Mouse (Mus musculus): ENCODE results near the gene Ly6g5c.

The Ly6g5c gene

DNA sequence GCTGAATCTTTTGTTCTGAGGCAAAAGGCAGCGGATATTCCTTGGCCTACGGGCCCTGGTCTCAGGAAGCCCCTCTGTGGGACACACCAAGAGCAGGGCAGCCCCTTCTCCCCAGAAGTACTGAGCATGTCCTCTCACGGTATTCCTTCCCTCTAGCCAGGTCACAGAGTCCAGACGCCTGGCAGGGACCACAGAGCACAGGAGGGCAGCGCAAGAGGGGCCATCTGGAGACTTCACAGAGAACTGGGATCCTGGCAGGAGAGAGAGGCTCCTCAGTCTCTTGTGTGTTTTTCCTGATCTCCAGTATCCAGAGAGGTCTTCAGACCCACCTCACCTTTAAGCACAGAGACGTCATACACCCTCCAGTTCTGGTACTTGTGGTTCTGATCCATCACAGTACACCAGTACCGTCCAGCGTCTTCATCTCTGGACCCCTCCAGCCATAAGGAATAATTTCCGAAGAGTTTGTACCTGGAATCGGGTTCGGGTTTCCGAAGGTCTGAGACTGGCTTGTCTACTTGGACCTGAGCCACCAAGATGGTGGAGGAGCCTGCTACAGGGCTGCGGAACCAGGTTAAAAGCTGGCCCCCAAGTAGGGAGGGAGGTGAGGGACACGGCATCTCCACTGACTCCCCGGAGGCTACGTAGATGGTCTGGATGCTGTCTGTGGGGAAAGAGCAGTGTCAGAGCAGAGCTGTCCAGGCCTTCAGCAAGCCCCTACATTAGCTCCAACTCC lies 25.1 kb upstream of the Ly6g5c start:
- no peak for DNase-seq

DNA sequence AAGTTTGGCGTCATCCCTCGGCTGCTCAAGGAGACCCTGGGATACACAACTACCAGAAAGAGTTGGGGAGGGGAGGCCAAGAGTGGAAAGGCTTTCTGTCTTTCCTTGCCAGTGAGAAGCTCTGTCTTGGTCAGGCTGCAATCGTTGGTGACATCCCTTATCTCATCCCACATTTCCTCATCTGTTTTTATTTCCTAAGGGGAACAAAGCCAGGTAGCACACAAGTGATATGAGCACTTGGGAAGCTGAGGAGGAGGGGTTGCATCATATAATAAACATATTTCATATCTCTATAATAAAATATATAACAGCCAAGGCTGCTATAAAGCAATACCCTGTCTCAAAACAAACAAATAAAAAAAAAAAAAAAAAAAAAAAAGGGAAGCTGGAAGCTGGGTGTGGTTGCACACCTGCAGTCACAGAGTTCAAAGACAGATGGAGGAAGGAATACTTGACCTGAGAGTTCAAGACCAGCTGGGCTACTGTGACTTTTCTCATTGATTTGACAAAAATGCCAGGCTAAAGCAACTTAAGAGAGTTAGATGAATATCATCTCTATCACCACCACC lies 24.1 kb upstream of the Ly6g5c start:
- DNase-seq = no peak

DNA sequence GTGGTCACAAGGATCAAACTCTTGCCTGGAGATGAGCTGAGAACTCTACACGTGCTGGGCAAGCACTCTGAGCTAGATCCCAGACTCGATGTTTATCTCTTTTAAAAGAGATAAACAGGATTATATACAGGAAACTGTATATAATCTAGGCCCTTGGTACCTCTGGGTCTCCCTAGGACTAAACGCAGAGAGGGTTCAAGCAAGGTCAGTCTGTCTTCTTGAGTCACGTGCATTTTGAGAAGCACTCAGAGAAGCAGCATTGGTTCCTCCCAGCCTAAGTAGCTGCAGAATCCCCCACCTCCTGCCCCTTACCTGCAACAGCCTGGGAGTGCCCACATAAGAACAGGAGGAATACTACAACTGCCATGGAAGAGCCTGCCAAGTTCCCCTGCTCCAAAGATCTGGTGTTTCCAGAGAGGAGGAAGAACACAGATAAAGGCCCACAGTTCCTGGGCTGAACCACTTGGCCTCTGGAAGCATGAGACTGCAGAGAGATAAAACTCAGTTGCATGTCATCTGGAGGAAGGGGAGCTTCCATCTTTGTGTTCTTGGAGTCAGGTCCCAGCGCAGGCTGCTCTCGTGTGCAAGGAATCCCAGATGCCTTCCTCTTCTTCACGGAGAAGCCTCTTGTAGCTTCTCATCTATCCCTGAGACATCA lies 22.7 kb upstream of the Ly6g5c start, which contains the start of gene Ly6g6f:
TSS of gene Ly6g6f (minus strand) at position 403 of the 658 bp plus-strand sequence.
- DNase-seq = no peak

DNA sequence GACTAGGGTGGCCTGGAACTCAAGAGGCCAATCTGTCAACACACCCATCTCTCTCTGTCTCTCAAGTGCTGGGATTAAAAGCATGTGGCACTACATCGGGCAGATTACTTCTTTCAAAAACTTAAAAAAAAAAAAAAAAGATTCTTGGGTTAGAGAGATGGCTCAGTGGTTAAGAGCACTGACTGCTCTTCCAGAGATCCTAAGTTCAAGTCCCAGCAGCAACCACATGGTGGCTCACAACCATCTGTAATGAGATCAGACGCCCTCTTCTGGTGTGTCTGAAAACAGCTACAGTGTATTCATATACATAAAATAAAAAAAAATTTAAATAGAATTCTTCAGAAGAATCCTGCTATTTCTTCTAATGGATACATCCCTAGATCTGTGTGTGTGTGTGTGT lies 19.9 kb upstream of the Ly6g5c start:
- no peak for DNase-seq

DNA sequence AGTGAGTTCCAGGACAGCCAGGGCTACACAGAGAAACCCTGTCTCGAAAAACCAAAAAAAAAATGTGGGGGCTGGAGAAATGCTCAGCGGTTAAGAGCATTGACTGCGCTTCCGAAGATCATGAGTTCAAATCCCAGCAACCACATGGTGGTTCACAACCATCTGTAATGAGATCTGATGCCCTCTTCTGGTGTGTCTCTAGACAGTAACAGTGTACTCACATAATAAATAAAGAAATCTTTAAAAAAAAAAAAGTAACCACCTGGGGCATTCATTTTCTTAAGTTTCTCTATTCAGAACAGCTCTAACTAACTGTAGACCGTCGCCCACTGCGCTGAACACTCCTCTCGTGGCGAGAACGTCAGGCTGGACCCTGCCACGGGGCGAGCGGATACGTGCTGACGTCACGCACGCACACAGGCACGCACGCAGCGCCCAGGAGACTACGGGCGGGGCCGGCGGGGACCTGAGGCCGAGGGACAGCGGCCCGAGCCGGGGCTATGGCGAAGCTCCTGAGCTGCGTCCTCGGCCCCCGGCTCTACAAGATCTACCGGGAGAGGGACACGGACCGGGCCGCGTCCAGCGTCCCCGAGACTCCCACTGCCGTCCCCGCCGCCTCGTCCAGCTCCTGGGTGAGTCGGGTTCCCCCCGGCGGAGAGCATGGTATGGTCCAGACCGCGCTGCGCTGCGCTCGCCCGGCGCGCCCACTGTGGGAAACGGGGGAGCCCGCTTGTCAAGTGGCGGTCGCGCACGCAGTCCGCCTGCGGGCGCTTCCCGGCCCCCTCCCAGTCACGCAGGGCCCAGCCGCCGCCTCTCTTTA lies 19.0 kb upstream of the Ly6g5c start, which contains the start of gene Abhd16a:
TSS of gene Abhd16a (plus strand) at position 439 of the 820 bp plus-strand sequence.
- peak; percentile 97 for DNase-seq

DNA sequence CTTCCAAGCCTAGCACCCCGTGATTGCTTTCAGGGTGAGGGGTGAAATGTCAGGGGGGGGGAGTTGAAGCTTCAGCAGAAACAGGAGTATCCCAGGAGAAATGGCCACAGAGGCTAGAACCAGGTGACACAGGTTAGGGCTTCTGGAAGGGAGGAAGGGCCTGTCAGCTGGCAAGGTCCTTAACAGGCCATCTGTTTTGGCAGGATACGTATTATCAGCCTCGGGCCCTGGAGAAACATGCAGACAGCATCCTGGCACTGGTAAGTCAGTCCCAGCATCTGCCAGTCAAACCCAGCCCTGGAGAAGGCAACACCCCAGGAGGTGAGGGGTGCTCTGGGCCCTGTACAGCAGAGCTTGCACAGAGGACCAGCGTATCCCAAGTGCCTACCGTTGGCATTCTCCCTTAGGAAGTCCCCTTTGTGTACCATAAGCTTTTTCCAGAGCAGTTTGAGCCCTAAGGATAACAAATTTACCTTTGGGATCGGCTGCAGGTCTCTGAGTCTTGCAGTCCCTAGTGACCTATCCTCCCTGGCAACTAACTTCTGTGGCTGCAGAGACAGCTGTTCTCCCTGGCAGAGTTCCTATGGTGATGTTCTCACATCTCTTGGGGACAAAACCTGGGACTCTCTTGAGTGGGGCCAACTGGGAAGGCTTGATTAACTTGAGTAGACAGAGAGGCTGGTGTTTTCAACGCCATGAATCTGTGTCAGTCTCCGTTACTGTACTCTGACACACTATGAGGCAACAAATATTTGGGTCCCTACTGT lies 17.7 kb upstream of the Ly6g5c start:
- DNase-seq = peak; percentile 33

DNA sequence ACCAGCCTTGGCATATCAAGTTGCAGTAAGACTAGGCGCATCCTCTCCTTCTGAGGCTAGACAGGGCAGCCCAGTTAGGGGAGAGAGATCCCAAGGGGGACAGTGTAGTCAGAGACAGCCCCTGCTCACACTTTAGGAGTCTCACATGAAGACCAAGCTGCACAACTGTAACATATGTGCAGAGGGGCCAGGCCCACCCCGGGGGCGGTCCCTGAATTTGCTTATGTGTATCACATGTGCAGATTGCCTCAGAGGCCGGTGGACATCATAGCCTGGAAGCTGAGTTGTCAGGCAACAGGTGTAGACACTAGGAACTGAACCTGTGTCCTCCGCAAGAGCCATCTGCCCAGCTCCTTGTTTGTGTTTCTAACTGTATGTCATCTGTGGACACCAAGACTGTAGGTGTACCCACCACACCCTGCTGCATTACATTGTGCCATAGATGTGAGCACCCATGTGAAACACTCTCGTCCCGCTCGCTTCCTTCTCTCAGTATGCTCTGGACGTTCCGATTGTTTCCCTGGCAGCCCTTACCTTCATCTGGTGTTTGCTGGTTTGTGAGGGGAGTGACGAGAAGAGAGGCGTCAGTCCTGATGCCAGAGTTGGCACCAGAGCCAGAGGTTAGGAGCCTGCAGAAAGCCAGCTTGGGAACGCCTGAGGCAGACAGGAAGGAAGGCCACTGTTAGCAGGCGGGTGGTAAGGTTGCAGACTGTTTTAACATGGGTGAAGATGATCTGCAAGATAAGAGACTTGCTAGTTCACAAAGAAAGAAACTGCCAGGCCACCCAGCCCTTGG lies 15.5 kb upstream of the Ly6g5c start:
- DNase-seq = peak; percentile 57

DNA sequence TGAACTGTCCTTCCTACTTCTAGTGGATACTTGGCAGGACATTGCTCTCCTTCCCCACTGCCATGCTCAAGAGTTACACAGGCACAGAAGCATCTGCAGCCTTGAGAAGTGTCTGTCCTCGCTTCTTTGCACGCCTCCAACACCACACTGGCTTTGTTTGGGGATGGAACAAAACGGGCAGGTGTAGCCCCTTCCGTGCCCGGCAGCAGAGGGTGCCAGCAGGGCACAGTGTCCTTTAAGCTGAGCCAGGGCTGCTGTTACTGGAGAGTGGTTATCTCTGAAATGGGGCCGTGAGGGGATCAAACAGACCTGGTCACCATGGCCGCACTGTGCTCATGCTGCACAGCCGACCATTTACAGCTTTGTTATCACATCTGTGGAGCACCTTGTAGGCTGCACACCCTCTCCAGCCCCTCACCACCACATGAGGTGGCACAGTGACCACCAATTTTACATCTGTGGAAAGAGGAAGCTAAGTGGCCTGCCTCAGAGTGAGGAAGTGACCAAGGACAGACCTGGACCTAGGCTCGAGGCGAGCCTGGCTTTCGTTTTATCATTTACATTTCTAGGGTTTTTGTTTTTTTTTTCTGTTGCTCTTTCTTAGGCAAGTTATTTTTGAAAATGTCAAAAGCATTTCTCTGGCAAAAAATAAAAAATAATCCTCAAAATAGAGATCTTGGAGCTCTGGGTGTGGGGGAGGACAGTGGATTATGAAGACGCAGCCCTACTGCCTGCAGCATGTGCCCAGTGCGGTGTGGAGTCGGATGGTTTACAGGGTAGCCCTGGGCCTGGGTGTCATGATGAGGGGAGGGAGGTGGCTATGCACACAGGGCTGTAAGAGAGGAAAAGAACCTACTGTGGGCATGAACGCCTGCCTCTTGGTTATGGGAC lies 13.4 kb upstream of the Ly6g5c start:
- no peak for DNase-seq

DNA sequence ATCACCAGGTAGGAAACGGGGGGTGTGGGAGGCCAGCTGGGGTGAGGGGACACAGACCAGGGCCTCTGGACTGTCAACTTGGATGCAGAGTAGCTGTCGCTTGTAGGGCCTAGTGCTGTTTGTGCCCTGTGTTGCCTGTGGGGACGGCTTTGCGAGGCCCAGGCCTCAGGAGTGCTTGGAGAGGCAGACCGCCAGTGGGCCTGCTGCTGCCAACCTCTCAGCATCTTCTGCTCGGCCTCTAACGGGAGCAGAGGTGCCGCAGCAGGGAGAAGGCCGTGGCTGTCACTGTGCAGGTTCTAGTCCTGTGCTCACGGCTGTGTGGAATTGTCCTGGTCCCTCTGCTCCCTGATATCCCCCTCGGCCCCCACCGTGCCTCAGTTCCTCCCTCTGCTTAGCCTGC lies 11.5 kb upstream of the Ly6g5c start:
- no peak for DNase-seq

DNA sequence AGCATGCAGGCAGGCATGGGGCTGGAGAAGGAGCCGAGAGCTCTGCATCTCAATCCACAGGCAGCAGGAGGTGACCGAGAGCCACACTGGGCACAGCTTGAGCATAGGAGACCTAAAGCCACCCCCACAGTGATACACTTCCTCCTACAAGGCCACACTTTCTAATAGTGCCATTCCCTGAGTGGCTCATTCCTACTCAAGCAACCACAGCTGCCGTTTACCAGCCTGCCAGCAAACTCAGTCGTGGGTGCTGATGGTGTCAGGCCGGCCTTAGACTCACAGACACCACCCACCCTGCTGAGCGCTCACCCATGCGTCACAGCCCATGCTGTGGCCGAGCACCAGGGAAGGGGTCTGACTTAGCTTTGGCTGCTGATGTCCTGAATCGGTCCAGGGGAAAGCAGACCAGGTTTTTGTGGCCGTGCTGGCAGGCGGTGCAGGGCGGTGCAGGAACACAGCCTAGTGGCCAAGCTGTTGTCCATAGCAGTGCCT lies 10.9 kb upstream of the Ly6g5c start:
- peak; percentile 48 for DNase-seq

DNA sequence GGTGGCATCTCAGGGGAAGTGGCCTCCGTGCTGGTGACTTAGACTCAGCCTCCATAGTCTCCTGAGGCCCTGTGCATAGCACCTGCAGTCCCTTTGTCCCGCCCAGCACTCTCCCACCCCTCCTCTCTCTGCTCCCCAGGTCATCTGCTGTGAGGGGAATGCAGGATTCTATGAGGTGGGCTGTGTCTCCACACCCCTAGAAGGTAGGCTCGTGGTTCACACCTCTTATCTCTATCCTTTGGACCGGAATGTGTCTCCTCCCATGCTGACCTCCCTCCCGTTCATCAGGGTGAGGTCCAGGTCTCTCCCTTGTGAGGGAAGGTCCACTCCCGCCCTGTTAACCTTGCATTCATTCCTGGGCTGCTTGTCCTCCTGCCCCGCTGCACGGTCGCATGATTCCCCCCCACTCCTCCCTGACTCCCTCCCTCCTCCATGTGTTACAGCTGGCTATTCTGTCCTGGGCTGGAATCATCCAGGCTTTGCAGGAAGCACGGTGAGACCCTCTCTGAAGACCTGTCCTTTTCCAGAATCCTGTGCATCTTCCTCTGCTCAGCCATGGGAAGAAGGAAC lies 7.8 kb upstream of the Ly6g5c start:
- DNase-seq = no peak

DNA sequence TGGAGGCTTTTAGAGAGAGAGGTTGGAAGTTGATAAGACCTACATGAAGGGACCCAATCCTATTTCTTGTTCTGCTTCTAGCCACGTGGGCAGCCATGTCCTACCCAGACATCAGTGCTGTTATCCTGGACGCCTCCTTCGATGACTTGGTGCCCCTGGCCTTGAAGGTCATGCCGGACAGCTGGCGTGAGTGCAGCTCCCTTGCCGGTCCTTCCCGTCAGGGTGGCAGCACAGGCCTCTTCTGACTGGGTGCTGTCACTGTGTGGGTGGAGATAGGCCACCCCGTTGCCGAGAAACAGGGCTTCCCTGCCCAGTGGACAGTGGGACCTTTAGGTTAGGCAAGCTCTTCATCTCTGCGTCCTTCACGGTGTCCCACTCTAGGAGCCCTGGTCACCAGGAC lies 6.9 kb upstream of the Ly6g5c start:
- DNase-seq = no peak

DNA sequence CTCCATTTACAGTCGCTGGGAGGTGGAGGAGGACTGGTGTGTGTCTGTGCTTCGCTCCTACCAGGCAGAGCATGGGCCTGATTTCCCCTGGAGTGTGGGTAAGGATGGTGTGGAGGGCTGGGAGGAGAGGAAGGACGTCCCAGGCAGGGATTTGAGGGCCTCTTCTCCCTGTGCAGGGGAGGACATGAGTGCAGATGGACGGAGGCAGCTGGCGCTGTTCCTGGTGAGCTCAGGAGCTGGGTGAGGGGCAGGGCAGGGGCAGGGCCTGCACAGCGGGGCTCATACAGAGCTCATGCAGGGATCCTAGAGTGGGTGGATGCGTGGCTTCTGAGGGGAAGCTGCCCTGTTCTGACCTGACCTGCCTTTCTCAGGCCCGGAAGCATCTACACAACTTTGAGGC lies 5.8 kb upstream of the Ly6g5c start:
- DNase-seq = no peak

DNA sequence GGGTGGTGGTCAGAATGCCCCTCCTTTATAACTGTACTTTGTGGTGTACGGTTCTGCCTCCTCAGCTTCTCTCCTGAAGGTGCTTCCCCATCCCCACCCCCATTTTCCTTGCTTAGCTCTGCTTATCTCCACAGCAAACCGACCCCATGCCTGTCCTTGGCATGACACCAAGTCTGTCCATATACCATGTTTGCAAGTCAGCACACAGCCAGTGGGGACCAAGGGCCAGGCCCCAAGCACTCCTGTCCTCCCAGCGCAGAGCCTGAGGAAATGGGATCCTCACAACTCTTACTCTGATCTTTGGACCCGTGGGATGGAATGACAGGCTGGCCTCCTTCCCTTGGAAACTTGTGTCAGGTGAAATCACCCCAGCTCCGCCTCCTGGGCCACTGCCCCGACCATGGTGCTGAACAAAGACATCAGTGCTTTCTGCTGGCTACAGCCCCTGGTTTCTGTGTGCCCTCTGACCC lies 4.8 kb upstream of the Ly6g5c start:
- DNase-seq = no peak

DNA sequence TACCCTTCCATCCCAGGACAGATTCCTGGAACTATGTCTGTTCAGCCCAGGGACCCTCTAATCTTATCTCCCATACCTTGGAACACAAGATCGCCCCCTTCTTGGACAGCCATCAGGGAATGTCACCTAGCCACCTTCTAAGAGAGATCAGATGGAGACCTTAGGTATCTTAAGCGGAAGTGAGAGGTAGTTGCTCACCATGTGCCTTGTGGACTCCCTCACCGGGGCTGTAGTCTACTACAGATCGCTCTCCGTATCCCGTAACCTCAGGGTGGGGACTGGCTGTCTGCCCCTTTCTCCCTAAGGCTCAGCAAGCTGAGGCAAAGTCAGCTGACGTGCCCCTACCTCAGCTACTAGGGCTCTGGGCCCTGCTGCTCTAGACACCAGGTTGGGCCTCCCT lies 4.0 kb upstream of the Ly6g5c start:
- no peak for DNase-seq

DNA sequence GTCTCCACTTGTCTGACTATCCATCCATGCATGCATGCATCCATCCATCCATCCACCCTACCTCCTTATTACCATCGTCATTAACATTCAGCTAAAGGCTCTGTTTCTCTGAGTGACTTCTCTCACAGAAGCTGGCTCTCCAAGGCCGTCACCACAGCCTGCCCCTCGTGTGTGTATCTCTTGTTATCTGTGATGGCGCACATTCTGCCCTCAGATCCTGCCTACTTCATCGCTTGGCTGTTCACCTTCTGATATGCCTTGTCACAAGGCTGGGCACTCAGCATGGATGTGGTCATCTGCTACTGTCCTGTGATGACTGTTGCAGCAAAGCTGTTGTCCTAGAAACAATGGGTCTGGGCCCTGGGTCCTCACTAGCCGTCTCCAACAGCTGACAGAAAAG lies 3.3 kb upstream of the Ly6g5c start:
- no peak for DNase-seq

DNA sequence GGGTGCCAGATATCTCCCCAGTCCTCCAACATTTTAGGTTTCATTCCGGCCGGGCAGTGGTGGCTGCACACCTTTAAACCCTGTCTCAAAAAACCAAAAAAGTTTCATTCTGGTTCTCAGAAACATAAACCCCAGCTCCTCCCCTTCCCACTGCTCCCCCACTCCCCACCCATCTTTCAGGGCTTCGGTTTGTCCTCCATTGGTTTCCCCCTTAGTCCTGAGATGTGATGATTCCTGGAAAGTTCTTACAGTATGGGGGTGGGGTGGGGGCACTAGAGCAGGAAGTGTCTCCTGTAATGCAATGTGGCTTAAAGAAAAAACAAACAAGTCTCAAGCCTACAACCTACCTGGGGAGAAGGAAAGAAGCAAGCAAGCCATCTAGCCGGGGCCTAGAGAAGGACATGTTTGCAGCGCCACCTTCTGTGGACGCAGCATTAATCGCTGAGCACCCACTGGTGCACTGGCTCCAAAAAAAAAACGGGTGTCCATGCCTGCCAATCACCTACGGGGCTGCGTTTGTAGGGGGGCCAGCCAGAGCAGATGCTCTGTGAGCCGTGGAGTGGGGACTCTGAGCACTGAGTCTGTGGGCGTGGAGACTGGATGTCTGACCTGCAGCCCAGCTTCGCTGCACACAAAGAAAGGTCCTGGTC lies 2.2 kb upstream of the Ly6g5c start:
- peak; percentile 61 for DNase-seq

DNA sequence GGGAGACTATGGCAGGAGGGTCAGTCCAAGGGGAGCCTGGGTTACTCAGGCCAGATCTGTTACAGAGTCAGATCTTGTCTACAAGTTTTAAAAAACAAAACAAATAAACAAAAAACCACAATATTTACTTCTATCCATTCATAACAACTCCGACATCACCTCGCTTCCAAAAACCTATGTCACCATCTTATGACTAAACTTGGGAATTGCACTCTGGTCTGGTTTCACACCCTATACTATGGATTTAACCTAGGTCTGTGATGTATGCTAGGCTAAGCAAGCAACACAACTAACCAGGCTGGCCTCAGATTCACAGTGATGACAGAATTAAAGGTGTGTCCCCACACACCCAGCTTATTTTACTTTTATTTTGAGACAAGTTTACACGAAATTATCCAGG lies 1.6 kb upstream of the Ly6g5c start:
- no peak for DNase-seq

DNA sequence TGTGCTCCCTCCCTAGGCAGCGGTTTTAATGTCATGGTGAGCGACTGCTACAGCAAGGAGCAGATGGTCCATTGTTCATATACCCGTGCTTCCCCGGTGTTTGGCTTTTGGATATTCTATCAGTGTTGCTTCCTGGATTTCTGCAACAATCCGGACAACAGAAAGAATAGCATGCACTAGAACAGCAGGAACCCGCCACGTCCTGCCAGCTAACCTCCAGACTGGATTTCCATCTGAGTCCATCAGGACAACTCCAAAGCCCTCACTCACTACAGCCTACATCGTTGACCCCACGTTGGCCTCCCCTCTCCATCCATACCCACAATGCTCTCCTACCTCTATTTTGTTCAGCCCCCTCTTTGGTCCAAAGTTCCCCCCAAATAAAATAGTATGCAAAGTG lies 3.7 kb downstream of the Ly6g5c start:
- DNase-seq = no peak

All from lung, postnatal 36 days (tissue).